Mouse (Mus musculus) spleen, postnatal 14 days (tissue): ENCODE measurements around the gene Gm614.

Experiments used
- DNase-seq, 2 experiments: peaks; one replicate each; pipeline ENCODE4 v3.0.0; 2021 to 2022; ENCODE audit warnings: low spot score in 2 of 2

Gene Gm614

GRCm38 (mm10) chrX:101263892-101264291 lies at the start of gene Gm614:
Gm614 (minus strand) TSS chrX:101263992.
- DNase-seq: no peak

GRCm38 (mm10) chrX:101309299-101309698 lies 45.5 kb upstream of the Gm614 start:
- no peak for DNase-seq

- no peak for DNase-seq
Measured at GRCm38 (mm10) chrX:101304646-101305045, 40.9 kb upstream of the Gm614 start.

- no peak for DNase-seq
Measured at GRCm38 (mm10) chrX:101301654-101302053, 37.9 kb upstream of the Gm614 start.

DNA sequence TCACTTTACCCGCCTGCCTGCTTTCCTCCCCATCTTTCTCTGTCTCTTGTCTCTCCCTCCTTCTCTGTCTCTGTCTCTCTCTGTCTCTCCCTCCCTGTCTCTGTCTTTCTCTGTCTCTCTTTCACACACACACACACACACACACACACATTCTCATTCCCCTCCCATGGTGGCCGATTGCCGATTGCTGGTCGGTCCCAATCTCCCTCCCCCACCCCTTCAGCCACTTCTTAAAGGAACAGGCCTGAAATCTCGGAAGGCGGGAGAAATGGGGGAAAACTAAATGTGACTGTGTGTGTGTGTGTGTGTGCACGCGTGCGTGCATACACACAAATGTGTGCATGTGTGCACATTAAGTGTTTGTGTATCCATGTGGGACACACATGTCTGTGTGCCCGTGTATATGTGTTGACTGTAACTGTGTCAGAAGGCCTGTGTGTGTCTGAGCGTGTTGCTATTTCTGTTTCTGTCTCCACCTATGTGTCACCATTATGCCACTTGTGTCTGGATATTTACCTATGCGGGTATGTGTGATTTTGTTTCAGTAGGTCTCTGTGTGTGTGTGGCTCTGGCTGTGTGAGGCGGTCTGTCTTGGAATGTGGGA lies 36.7 kb upstream of the Gm614 start:
- no peak for DNase-seq

DNA sequence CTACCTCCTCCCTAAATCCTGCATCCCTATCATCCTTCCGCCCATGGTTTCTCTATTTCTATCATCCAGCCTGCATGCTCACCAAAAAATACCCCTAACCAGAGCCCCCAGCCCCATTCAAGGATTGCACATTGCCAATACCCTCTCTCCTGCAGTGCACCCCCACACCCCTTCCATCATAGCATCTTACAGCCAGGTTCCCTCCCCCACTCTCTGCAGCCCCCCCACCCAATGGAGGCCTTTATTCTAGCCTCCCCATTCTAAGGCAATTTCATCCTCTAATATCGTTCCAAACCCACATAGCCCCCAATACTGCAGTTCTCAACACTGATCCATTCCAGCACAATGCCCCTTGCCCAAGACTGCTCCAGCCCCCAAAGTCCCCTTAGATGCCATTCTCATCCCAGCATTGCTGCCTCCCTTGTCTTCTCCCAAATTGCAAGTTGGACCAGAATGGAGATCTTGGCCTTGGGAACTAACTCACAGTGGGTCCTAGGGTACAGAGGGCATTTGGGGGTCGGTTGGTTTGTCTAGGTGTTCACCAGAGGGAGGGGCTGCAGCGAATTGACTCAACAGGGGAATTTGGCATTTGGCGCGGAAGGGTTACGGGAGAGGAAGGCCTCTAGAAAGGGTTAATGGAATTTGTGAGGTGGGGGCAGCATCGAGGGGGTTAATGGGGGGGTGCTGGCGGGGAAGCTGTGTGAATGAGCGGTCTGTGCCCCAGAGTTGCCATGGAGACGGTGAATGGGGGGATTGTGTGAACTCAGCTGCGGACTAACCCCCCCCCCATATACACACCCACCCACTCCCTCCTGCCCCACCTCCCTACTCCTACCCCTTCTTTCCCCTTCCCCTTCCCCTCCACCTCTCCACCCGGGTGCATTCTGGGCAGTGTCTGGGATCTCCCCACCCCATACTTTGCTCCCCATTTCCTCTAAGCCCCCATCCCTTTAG lies 36.0 kb upstream of the Gm614 start:
- no peak for DNase-seq

- no peak for DNase-seq
Measured at GRCm38 (mm10) chrX:101299055-101299454, 35.3 kb upstream of the Gm614 start, which contains the start of gene Nlgn3. Nlgn3 (plus strand) TSS chrX:101299168.

DNA sequence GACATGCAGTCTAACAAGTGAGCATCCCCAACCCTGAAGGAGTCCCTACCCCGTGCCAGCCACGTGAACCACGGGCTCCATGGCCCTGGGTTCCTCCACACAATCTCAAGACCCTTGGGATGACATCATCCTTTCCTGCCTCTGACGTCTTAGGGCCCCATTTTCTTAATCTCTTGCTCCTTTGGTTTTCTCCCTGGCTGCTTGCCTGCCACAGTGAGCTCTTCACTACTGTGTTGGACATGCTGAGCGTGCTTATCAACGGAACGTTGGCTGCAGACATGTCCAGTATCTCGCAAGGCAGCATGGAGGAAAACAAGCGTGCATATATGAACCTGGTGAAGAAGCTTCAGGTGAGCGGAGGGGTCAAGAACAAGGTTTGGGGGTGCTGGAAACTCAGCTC lies 26.3 kb upstream of the Gm614 start:
- DNase-seq: no peak

- DNase-seq: no peak
Measured at GRCm38 (mm10) chrX:101289037-101289436, 25.2 kb upstream of the Gm614 start.

- DNase-seq: no peak
Measured at GRCm38 (mm10) chrX:101288432-101288831, 24.6 kb upstream of the Gm614 start.

GRCm38 (mm10) chrX:101287543-101287942 lies 23.8 kb upstream of the Gm614 start:
- no peak for DNase-seq

GRCm38 (mm10) chrX:101285953-101286670 lies 22.3 kb upstream of the Gm614 start:
- no peak for DNase-seq

DNA sequence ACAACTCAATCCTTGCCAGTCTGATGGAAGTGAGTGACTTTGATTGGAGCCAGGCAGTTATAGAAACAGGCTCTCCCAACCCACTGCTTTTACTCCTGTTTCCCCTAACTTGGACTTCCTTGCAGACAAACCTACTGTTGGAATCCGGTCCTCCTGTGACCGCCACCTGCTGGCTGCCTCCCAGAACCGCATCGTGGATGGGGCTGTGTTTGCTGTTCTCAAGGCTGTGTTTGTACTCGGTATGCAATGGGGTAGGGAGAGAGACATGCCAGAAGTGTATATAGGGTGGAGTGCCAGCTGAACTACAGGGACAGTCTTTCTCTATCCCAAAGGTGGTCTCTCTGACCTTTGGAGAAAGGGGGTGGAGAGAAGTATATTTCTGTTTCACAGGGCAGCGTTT lies 21.7 kb upstream of the Gm614 start:
- peak; percentile 30 to 65 for DNase-seq

DNA sequence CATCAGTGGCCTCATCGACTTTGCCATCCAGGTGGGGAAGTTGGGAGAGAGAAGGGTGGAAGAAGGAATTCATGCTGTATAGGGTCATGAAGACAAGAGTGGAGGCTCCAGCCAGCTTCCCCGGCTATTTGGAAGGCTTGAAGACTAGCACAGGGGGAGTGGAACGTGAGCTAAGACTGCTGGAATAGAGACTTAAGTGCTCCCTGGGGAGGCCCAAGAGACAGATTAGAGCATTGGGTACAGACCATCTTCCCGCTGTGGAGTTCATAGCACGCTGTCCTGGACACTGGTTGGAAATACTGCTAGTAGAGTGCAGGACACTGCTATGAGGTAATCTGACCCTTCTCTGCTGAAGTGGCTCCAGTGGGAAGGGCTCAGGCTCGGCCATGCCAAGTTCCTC lies 19.0 kb upstream of the Gm614 start:
- DNase-seq: no peak

DNA sequence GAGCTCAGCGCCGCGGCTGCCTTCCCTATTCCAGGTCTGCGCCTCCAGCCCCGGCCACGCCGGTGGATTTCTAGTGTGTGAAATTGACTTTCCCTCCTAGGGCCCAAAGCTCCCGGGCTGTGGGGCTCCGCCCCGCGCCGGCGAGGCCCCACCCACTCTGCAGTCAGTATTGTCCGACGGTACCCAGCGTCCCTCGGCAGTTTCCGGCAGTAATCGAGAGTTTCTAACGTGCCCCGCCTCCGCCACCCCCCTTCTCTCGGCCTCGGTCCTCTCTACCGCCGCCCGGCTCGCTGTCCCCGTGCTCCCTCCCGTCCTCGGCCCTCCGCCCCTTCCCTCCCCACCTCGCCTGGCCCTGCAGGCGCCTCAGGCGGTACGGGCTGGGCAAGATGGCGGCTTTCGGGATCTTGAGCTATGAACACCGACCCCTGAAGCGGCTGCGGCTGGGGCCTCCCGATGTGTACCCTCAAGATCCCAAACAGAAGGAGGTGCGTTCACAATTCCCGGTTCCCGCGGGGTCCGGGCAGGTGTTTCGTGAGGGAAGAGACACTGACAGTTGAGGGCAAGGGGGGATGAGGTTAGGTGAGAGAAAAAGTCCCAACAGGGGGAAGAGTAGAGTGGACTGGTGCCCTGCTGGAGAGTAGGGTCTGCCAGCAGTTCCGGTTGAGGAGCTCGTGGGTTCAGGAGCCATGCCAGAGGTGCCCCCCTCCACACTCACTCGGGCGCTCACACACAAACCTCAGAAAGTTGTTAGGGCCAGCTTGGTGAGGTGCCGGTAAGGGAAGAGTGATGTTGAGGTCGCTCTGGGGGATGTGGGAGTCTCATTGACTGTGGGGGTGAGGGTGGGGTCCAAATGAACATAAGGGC lies 10.3 kb upstream of the Gm614 start, which contains the start of gene Med12:
Gene Med12 (plus strand): TSS at position 156 of the 864 bp plus-strand sequence.
- peak; percentile 81 to 83 for DNase-seq

GRCm38 (mm10) chrX:101273410-101273809 lies 9.6 kb upstream of the Gm614 start:
- no peak for DNase-seq

- no peak for DNase-seq
Measured at GRCm38 (mm10) chrX:101268755-101269124, 4.9 kb upstream of the Gm614 start, which contains the start of gene Gm20489. Gm20489 (minus strand) TSS chrX:101269023.

- no peak for DNase-seq
Measured at GRCm38 (mm10) chrX:101268025-101268754, 4.4 kb upstream of the Gm614 start, which contains the start of gene Il2rg. Il2rg (minus strand) TSS chrX:101268255.

- no peak for DNase-seq
Measured at GRCm38 (mm10) chrX:101266631-101267030, 2.8 kb upstream of the Gm614 start.
